Mouse (Mus musculus): ENCODE results near the gene Draxin. TPM values are rescaled to one million over a fixed set of nuclear protein-coding genes. Genes with fewer than 3 reads are reported as not detected.

Draxin gene
- total and polyA plus RNA-seq, 3 experiments, result 0.29 to 0.41 TPM; not detected in 1

- TF ChIP-seq CTCF (IDR thresholded peaks at IDR 0.05), result peak; percentile 86
- no peak for TF ChIP-seq POLR2A (IDR thresholded peaks at IDR 0.05; ENCODE audit: insufficient read depth, low read depth, low read length)
- no peak overlapping the region for H3K4me3 ChIP-seq
- 54% methylated on average over 12 of the region's 12 CpGs for WGBS
- no peaks in the 10 kb centered on the region for H3K27me3 ChIP-seq (ENCODE audit: control insufficient read depth, insufficient read depth, low read length)
- peak; percentile 64 to 68 for DNase-seq
- H3K36me3 ChIP-seq (ENCODE audit: control insufficient read depth, insufficient read depth, low read length), result no peaks in the 10 kb centered on the region; the same call in 1 of the 2 replicates
- H3K4me1 ChIP-seq (ENCODE audit: control insufficient read depth, insufficient read depth, low read length), result peaks cover 25% of the 10 kb centered on the region
- H3K27ac ChIP-seq, result peak overlapping the region; percentile 38
- intact Hi-C loops (cut with DNase I), result loop anchor here (2.0 kb wide), 1 partner anchor 44 kb away; the partner anchor contains the start of genes Clcn6 and Mthfr
- H3K79me2 ChIP-seq (replicated peaks; ENCODE audit: control insufficient read depth, insufficient read depth, low read length), result no peaks in the 10 kb centered on the region
- no peak overlapping the region for H3K9ac ChIP-seq (ENCODE audit: low read depth, low read length)
These were observed 48.0 kb downstream of the Draxin start for GRCm38 (mm10) chr4:148082257-148083044.

- no peaks in the 10 kb centered on the region for H3K79me2 ChIP-seq (replicated peaks; ENCODE audit: control insufficient read depth, insufficient read depth, low read length)
These were observed 49.3 kb downstream of the Draxin start for GRCm38 (mm10) chr4:148081201-148081600.

GRCm38 (mm10) chr4:148080597-148080973 is 49.9 kb downstream of the Draxin start:
- Histone ChIP-seq H3K27ac (no peak overlapping the region), H3K27me3 (ENCODE audit: control insufficient read depth, insufficient read depth, low read length) (no peaks in the 10 kb centered on the region), H3K79me2 (replicated peaks; ENCODE audit: control insufficient read depth, insufficient read depth, low read length) (no peaks in the 10 kb centered on the region), H3K9ac (ENCODE audit: low read depth, low read length) (no peak overlapping the region), H3K4me1 (ENCODE audit: control insufficient read depth, insufficient read depth, low read length) (peaks cover 13% of the 10 kb centered on the region), H3K4me3 (no peak overlapping the region), H3K36me3 (ENCODE audit: control insufficient read depth, insufficient read depth, low read length) (no peaks in the 10 kb centered on the region; the same call in 1 of the 2 replicates)
- 82% methylated on average over 1 of the region's 1 CpGs for WGBS
- TF ChIP-seq EP300 (IDR thresholded peaks at IDR 0.05; ENCODE audit: insufficient read depth, low read depth, low read length) (no peak), POLR2A (IDR thresholded peaks at IDR 0.05; ENCODE audit: insufficient read depth, low read depth, low read length) (no peak), CTCF (IDR thresholded peaks at IDR 0.05) (no peak)
- DNase-seq, result no peak
- intact Hi-C loops (cut with DNase I), result no loop called here

More at GRCm38 (mm10) chr4:148081201-148081600, 49.3 kb downstream of the Draxin start:
- intact Hi-C loops (cut with DNase I), result no loop called here
- H3K27ac ChIP-seq, result no peak overlapping the region
- DNase-seq, result no peak
- no peak overlapping the region for H3K4me3 ChIP-seq
- TF ChIP-seq POLR2A (IDR thresholded peaks at IDR 0.05; ENCODE audit: insufficient read depth, low read depth, low read length) (no peak), CTCF (IDR thresholded peaks at IDR 0.05) (no peak), EP300 (IDR thresholded peaks at IDR 0.05; ENCODE audit: insufficient read depth, low read depth, low read length) (no peak)
- WGBS, result 92% methylated on average over 10 of the region's 10 CpGs
- H3K4me1 ChIP-seq (ENCODE audit: control insufficient read depth, insufficient read depth, low read length), result peaks cover 17% of the 10 kb centered on the region
- no peak overlapping the region for H3K9ac ChIP-seq (ENCODE audit: low read depth, low read length)
- H3K27me3 ChIP-seq (ENCODE audit: control insufficient read depth, insufficient read depth, low read length), result no peaks in the 10 kb centered on the region
- H3K36me3 ChIP-seq (ENCODE audit: control insufficient read depth, insufficient read depth, low read length), result no peaks in the 10 kb centered on the region; the same call in 1 of the 2 replicates

- Histone ChIP-seq H3K4me3 (no peak overlapping the region), H3K9ac (ENCODE audit: low read depth, low read length) (no peak overlapping the region), H3K27ac (no peak overlapping the region), H3K36me3 (ENCODE audit: control insufficient read depth, insufficient read depth, low read length) (no peaks in the 10 kb centered on the region; the same call in 1 of the 2 replicates), H3K4me1 (ENCODE audit: control insufficient read depth, insufficient read depth, low read length) (peaks cover 11% of the 10 kb centered on the region), H3K27me3 (ENCODE audit: control insufficient read depth, insufficient read depth, low read length) (no peaks in the 10 kb centered on the region), H3K79me2 (replicated peaks; ENCODE audit: control insufficient read depth, insufficient read depth, low read length) (no peaks in the 10 kb centered on the region)
- 93% methylated on average over 8 of the region's 8 CpGs for WGBS
- intact Hi-C loops (cut with DNase I), result no loop called here
- no peak for TF ChIP-seq EP300 (IDR thresholded peaks at IDR 0.05; ENCODE audit: insufficient read depth, low read depth, low read length)
- TF ChIP-seq POLR2A (IDR thresholded peaks at IDR 0.05; ENCODE audit: insufficient read depth, low read depth, low read length), result no peak
- no peak for TF ChIP-seq CTCF (IDR thresholded peaks at IDR 0.05)
- no peak for DNase-seq
These were observed 50.4 kb downstream of the Draxin start for GRCm38 (mm10) chr4:148079944-148080596.

- no peak overlapping the region for H3K9ac ChIP-seq (ENCODE audit: low read depth, low read length)
- H3K79me2 ChIP-seq (replicated peaks; ENCODE audit: control insufficient read depth, insufficient read depth, low read length), result no peaks in the 10 kb centered on the region
- H3K4me1 ChIP-seq (ENCODE audit: control insufficient read depth, insufficient read depth, low read length), result peaks cover 8% of the 10 kb centered on the region
- DNase-seq, result no peak
- H3K27me3 ChIP-seq (ENCODE audit: control insufficient read depth, insufficient read depth, low read length), result no peaks in the 10 kb centered on the region
- intact Hi-C loops (cut with DNase I), result no loop called here
- TF ChIP-seq CTCF (IDR thresholded peaks at IDR 0.05) (peak; percentile 16), POLR2A (IDR thresholded peaks at IDR 0.05; ENCODE audit: insufficient read depth, low read depth, low read length) (no peak)
- 69% methylated on average over 6 of the region's 6 CpGs for WGBS
- H3K4me3 ChIP-seq, result no peak overlapping the region
- H3K27ac ChIP-seq, result no peak overlapping the region
- H3K36me3 ChIP-seq (ENCODE audit: control insufficient read depth, insufficient read depth, low read length), result no peaks in the 10 kb centered on the region; the same call in 1 of the 2 replicates
These were observed 51.3 kb downstream of the Draxin start for GRCm38 (mm10) chr4:148079212-148079611.

- intact Hi-C loops (cut with DNase I), result no loop called here
- no peak overlapping the region for H3K27ac ChIP-seq
These were observed 54.6 kb downstream of the Draxin start for GRCm38 (mm10) chr4:148075881-148076280.

More at GRCm38 (mm10) chr4:148075881-148076280, 54.6 kb downstream of the Draxin start:
- DNase-seq, result no peak
- WGBS, result 89% methylated on average over 6 of the region's 6 CpGs
- no peaks in the 10 kb centered on the region for H3K79me2 ChIP-seq (replicated peaks; ENCODE audit: control insufficient read depth, insufficient read depth, low read length)
- H3K36me3 ChIP-seq (ENCODE audit: control insufficient read depth, insufficient read depth, low read length), result no peaks in the 10 kb centered on the region
- no peak overlapping the region for H3K9ac ChIP-seq (ENCODE audit: low read depth, low read length)
- H3K4me1 ChIP-seq (ENCODE audit: control insufficient read depth, insufficient read depth, low read length), result no peaks in the 10 kb centered on the region
- TF ChIP-seq CTCF (IDR thresholded peaks at IDR 0.05) (no peak), POLR2A (IDR thresholded peaks at IDR 0.05; ENCODE audit: insufficient read depth, low read depth, low read length) (no peak), EP300 (IDR thresholded peaks at IDR 0.05; ENCODE audit: insufficient read depth, low read depth, low read length) (no peak)
- H3K4me3 ChIP-seq, result no peak overlapping the region
- H3K27me3 ChIP-seq (ENCODE audit: control insufficient read depth, insufficient read depth, low read length), result no peaks in the 10 kb centered on the region
